Mouse (Mus musculus): ENCODE measurements around the gene Hpgds. TPM values are rescaled to one million over a fixed set of nuclear protein-coding genes. Genes with fewer than 3 reads are reported as not detected.

The Hpgds gene
- 6.8 and 8.4 TPM in 2 replicates for polyA plus RNA-seq (2016; fragmentation: Nextera tagmentation; extraction: Ambion mirVana)

GRCm38 (mm10) chr6:65144621-65145205, at the start of gene Hpgds:
Hpgds (minus strand) TSS chr6:65144908.
- ATAC-seq (ENCODE audit: low FRiP score, low read depth): peak; percentile 43
- H3K9ac ChIP-seq: no peak within 1 kb of the TSS
- no peaks in the 10 kb centered on the region for H3K9me3 ChIP-seq
- H3K4me3 ChIP-seq: no peak within 1 kb of the TSS
- 27% methylated on average over 16 of the region's 16 CpGs for WGBS
- H3K36me3 ChIP-seq: no peaks in the 10 kb centered on the region
- H3K27ac ChIP-seq: no peak within 1 kb of the TSS
- peaks cover 11% of the 10 kb centered on the region for H3K4me1 ChIP-seq
- no peaks in the 10 kb centered on the region for H3K27me3 ChIP-seq (replicated peaks)
- peak within 1 kb of the TSS; percentile 41 for H3K4me2 ChIP-seq (replicated peaks)

DNA sequence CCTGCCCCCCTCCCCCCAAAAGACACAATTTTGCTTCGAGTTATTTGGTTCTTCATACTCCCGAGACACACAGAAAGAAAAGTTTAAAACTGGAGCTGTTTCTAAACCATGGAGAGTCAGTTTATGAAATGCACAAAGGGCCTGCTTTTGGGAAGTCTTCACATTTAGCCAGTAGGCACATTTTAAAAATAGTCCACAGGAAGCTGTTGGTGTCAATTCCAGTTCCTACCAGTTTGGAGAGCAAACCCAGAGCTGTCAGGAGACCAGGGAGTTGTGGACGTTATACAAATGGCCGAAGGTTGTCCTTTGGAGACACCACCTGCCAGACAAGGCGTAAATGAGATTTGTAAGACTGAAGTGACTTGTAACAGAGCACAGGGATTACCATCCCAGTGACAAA, 20.3 kb upstream of the Hpgds start:
- Histone ChIP-seq H3K27ac (no peak overlapping the region), H3K36me3 (no peaks in the 10 kb centered on the region), H3K9ac (no peak overlapping the region), H3K4me2 (replicated peaks) (no peak overlapping the region), H3K4me1 (no peaks in the 10 kb centered on the region), H3K27me3 (replicated peaks) (no peaks in the 10 kb centered on the region), H3K4me3 (no peak overlapping the region), H3K9me3 (no peaks in the 10 kb centered on the region)
- ATAC-seq (ENCODE audit: low FRiP score, low read depth): no peak
- WGBS: 70% methylated on average over 5 of the region's 5 CpGs

DNA sequence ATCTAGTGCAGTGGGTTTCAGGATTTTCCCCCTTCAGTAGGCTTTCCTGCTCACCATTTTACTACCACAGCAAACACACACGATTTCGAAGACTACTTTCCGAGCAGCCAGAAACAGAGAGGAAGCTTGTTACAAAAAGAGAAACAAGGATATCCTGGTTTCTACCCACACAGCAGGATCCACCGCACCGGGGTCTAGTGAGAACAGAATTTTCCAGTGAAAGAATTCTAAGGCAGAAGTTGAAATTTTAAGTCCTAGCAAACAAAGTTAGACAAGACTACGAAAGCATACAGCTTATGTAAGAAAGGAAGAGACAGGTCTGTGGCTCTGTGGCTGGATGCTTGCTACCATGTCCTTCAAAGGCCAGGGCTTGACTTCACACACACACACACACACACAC, 19.4 kb upstream of the Hpgds start:
- ATAC-seq (ENCODE audit: low FRiP score, low read depth): no peak
- H3K27ac ChIP-seq: no peak overlapping the region
- no peak overlapping the region for H3K4me2 ChIP-seq (replicated peaks)
- H3K36me3 ChIP-seq: no peaks in the 10 kb centered on the region
- 88% methylated on average over 6 of the region's 6 CpGs for WGBS
- no peak overlapping the region for H3K9ac ChIP-seq
- H3K9me3 ChIP-seq: no peaks in the 10 kb centered on the region
- no peaks in the 10 kb centered on the region for H3K4me1 ChIP-seq
- H3K27me3 ChIP-seq (replicated peaks): no peaks in the 10 kb centered on the region
- H3K4me3 ChIP-seq: no peak overlapping the region

DNA sequence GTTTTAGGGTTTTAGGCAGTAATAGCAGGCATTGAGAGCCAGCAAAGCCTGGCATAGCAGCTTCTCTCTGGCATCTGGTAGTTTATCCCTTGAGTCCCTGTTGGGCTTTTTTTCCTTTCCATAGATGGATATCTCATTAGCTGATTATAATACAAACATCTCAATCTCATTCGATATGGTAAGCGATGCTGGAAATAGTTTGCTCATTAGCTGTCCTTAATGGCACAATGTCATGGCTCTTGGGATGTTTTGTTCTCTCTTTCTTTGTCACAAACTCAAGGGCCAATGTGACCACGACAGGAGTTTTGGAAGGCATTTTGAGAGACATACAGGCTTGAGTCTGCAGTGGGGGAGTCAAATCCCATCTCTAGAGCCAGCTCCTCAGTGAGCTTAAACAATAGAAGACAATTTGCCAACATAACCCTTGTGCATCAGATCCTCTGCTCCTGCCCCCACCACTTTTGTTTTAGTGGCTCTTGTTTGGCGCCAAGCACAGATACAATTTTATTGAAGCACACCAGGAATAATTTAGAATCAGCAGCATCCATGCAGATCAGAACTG, 14.8 kb upstream of the Hpgds start:
- no peak overlapping the region for H3K27ac ChIP-seq
- no peak overlapping the region for H3K9ac ChIP-seq
- no peak for ATAC-seq (ENCODE audit: low FRiP score, low read depth)
- no peak overlapping the region for H3K4me3 ChIP-seq
- H3K4me1 ChIP-seq: no peaks in the 10 kb centered on the region
- no peaks in the 10 kb centered on the region for H3K36me3 ChIP-seq
- H3K27me3 ChIP-seq (replicated peaks): no peaks in the 10 kb centered on the region
- WGBS: 70% methylated on average over 4 of the region's 4 CpGs
- H3K9me3 ChIP-seq: no peaks in the 10 kb centered on the region
- H3K4me2 ChIP-seq (replicated peaks): no peak overlapping the region

- no peaks in the 10 kb centered on the region for H3K4me1 ChIP-seq
- WGBS: 93% methylated on average over 4 of the region's 4 CpGs
- no peaks in the 10 kb centered on the region for H3K9me3 ChIP-seq
- no peaks in the 10 kb centered on the region for H3K27me3 ChIP-seq (replicated peaks)
- H3K27ac ChIP-seq: no peak overlapping the region
- no peak for ATAC-seq (ENCODE audit: low FRiP score, low read depth)
- no peak overlapping the region for H3K4me3 ChIP-seq
- no peaks in the 10 kb centered on the region for H3K36me3 ChIP-seq
- no peak overlapping the region for H3K4me2 ChIP-seq (replicated peaks)
- no peak overlapping the region for H3K9ac ChIP-seq
These were observed 12.3 kb upstream of the Hpgds start for GRCm38 (mm10) chr6:65157042-65157441.

DNA sequence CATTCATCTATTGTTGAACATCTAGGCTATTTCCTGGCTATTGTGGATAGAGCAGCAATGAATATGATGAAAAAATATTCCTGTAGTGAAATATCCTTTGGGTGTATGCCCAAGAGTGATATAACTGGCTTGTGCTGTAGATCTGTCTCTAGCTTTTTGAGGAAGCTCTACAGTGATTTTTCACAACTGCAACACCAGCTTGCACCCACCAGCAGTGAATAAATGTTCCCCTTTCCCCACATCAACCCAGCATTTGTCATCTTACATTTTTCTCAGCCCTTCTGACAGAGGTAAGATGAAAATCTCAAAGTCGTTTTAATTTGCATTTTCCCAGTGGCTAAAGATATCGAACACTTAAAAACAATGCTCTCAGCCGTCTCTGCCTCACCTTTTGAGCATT, 8.9 kb upstream of the Hpgds start:
- H3K4me3 ChIP-seq: no peak overlapping the region
- no peaks in the 10 kb centered on the region for H3K4me1 ChIP-seq
- WGBS: 83% methylated on average over 3 of the region's 3 CpGs
- ATAC-seq (ENCODE audit: low FRiP score, low read depth): no peak
- no peaks in the 10 kb centered on the region for H3K9me3 ChIP-seq
- no peak overlapping the region for H3K4me2 ChIP-seq (replicated peaks)
- H3K36me3 ChIP-seq: no peaks in the 10 kb centered on the region
- no peak overlapping the region for H3K9ac ChIP-seq
- H3K27me3 ChIP-seq (replicated peaks): no peaks in the 10 kb centered on the region
- H3K27ac ChIP-seq: no peak overlapping the region

DNA sequence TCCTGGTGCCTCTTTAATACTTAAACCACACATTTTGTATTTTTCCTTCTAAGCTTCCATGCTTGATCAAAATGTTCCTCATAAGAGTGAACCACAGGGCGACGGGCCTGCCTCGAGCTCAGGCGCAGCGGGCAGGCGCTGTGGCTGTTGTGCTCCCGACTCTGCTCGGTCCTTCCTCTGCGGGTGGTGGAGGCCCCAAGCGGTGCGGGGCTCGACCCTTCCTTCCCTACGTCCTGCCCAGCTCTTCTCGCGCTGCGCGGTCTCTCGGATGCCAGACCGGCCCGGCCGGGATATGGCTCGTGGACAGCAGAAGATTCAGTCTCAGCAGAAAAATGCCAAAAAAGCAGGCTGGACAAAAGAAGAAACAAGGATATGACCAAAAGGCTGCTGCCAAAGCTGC, 6.0 kb upstream of the Hpgds start:
- peak overlapping the region; percentile 9; the same call in 1 of the 2 replicates for H3K4me3 ChIP-seq
- H3K4me1 ChIP-seq: no peaks in the 10 kb centered on the region
- H3K27me3 ChIP-seq (replicated peaks): no peaks in the 10 kb centered on the region
- H3K36me3 ChIP-seq: no peaks in the 10 kb centered on the region
- H3K9ac ChIP-seq: 0 out of 2 replicates have a peak overlapping the region, but pooled peaks have one; percentile 21
- no peak overlapping the region for H3K27ac ChIP-seq
- 3% methylated on average over 22 of the region's 22 CpGs for WGBS
- H3K4me2 ChIP-seq (replicated peaks): peak overlapping the region; percentile 53
- no peaks in the 10 kb centered on the region for H3K9me3 ChIP-seq
- ATAC-seq (ENCODE audit: low FRiP score, low read depth): no peak

DNA sequence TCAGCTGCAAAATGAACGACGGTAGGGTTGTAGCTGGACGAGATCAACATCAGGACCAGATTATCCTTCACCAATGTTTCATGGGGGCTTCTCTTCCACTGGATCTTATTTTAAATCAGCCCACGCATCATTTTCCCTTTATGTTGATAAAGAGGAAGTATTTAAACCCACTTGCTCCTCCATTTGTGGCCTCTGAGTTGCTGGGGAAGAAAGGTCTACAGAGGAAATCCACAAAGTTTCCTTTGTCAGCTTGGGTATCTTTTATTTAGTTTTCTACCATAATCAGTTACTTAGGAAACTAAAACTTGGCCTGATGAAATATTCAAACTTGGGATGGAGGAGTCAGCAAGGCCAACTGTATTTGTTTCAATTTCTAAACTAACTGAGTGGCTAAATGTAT, 1.7 kb upstream of the Hpgds start:
- H3K27ac ChIP-seq: no peak overlapping the region
- H3K4me1 ChIP-seq: peaks cover 7% of the 10 kb centered on the region
- WGBS: 92% methylated on average over 4 of the region's 4 CpGs
- H3K4me2 ChIP-seq (replicated peaks): no peak overlapping the region
- no peak overlapping the region for H3K4me3 ChIP-seq
- H3K36me3 ChIP-seq: no peaks in the 10 kb centered on the region
- H3K9me3 ChIP-seq: no peaks in the 10 kb centered on the region
- H3K27me3 ChIP-seq (replicated peaks): no peaks in the 10 kb centered on the region
- H3K9ac ChIP-seq: no peak overlapping the region
- no peak for ATAC-seq (ENCODE audit: low FRiP score, low read depth)

GRCm38 (mm10) chr6:65142316-65142715, 2.4 kb downstream of the Hpgds start:
- Histone ChIP-seq H3K27ac (no peak overlapping the region), H3K36me3 (no peaks in the 10 kb centered on the region), H3K4me2 (replicated peaks) (no peak overlapping the region), H3K27me3 (replicated peaks) (no peaks in the 10 kb centered on the region), H3K4me1 (peaks cover 11% of the 10 kb centered on the region), H3K9ac (no peak overlapping the region), H3K4me3 (no peak overlapping the region), H3K9me3 (no peaks in the 10 kb centered on the region)
- ATAC-seq (ENCODE audit: low FRiP score, low read depth): no peak
- WGBS: 89% methylated on average over 1 of the region's 1 CpGs

DNA sequence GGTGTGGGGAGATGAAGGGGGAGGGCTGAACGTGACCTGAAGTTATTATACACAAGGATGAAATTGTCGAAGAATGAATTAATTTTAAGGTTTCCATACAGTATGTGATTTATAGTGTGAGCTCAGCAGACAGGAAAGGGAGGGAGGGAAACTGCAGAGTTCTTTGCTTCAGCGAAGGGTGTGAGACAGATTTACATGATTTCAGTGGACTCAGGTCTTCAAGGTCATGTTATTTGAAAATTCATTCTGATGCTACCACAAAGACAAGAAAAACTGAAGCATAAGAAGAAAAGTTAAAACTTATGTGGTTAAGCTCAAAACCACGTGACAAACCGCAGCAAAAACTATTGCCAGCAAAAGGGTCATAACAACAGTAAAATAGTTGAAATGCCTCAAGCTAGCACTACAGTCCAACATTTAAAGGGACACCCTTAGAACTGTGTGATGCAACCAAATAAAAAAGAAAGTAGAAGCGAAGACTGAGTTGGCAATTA, 3.9 kb downstream of the Hpgds start:
- ATAC-seq (ENCODE audit: low FRiP score, low read depth): peak; percentile 19; the same call in 1 of the 2 replicates
- Histone ChIP-seq H3K4me1 (peaks cover 11% of the 10 kb centered on the region), H3K27me3 (replicated peaks) (no peaks in the 10 kb centered on the region), H3K4me3 (no peak overlapping the region), H3K9ac (no peak overlapping the region), H3K4me2 (replicated peaks) (no peak overlapping the region), H3K9me3 (no peaks in the 10 kb centered on the region), H3K27ac (no peak overlapping the region), H3K36me3 (no peaks in the 10 kb centered on the region)
- 50% methylated on average over 6 of the region's 6 CpGs for WGBS

DNA sequence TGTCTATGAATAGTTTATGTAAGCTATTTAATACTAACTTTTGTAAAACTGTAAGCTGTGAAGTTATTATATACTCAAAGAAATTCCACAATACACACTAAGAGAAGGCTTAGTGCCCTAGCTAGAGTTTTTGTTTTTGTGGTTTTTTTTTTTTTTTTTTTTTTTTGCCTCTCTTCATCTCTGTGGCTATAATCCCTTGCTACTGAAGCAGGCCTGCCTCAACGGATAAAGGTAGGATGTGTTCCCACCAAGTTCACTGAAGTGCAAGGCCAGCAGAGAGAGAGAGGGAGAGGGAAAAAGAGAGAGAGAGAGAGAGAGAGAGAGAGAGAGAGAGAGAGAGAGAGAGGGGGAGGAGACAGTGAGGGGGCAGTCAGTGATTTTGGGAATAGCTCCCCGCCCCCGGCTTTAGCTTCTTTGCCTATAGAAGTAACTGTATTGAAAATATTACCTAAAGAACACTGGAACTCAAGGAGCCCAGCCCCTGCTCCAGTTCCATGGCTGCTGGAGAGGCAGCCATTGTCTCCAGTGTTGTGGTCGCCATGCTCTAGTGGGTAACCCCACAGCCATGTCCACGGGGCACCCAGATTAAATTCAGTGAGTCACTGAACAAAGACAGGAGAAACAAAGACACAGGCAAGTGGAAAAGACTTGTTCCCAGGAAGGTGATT, 4.5 kb downstream of the Hpgds start:
- WGBS: 47% methylated on average over 5 of the region's 5 CpGs
- Histone ChIP-seq H3K4me3 (no peak overlapping the region), H3K27me3 (replicated peaks) (no peaks in the 10 kb centered on the region), H3K36me3 (no peaks in the 10 kb centered on the region), H3K9me3 (no peaks in the 10 kb centered on the region), H3K4me2 (replicated peaks) (no peak overlapping the region), H3K4me1 (peaks cover 11% of the 10 kb centered on the region), H3K27ac (no peak overlapping the region), H3K9ac (no peak overlapping the region)
- ATAC-seq (ENCODE audit: low FRiP score, low read depth): peak; percentile 65; the same call in 1 of the 2 replicates

GRCm38 (mm10) chr6:65138243-65138642, 6.5 kb downstream of the Hpgds start:
- Histone ChIP-seq H3K27ac (no peak overlapping the region), H3K4me1 (0 out of 2 replicates have a peak, but pooled peaks cover 4% of the 10 kb centered on the region), H3K27me3 (replicated peaks) (no peaks in the 10 kb centered on the region), H3K4me2 (replicated peaks) (no peak overlapping the region), H3K9ac (no peak overlapping the region), H3K9me3 (no peaks in the 10 kb centered on the region), H3K36me3 (no peaks in the 10 kb centered on the region), H3K4me3 (no peak overlapping the region)
- no peak for ATAC-seq (ENCODE audit: low FRiP score, low read depth)
- WGBS: 88% methylated on average over 1 of the region's 1 CpGs
